Mouse (Mus musculus): Measurements from ENCODE around the gene Lztr1.
"Not testable (repeated sequence)": the region's sequence is repeated elsewhere in the genome, so short reads cannot be mapped to it uniquely, and the experiment has no call there.

DNA sequence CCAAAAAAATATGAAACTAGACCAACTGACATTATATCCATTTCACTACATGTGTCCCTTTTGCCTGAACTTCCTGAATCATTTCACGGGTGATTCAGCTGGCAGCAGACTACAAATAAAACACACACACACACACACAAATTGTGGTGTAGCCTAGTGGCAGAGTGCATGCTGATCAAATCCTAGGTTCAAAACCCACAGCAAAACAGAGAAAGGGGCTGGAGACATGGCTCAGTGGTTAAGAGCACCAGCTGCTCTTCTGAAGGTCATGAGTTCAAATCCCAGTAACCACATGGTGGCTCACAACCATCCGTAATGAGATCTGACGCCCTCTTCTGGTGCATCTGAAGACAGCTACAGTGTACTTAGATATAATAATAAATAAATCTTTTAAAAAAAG is 457 bp upstream of the Lztr1 start:
- not testable (repeated sequence) for TF ChIP-seq CTCF (IDR thresholded peaks at IDR 0.05; ENCODE audit: borderline replicate concordance, control insufficient read depth, extremely low read depth, insufficient read depth, low read length, poor library complexity); POLR2A (IDR thresholded peaks at IDR 0.05; ENCODE audit: control insufficient read depth, extremely low read depth, insufficient read depth, low read length, poor library complexity)
